Mouse (Mus musculus): ENCODE results near the gene Prn.
A peak's percentile ranks its signal among the peaks of the same experiment; 100 is the strongest.

Gene Prn

GRCm38 (mm10) chr2:131948916-131949639 is 39.3 kb downstream of the Prn start:
- peak in 1 of 2 experiments; percentile 53 for DNase-seq (ENCODE audit: low spot score in 2 of 2)

DNA sequence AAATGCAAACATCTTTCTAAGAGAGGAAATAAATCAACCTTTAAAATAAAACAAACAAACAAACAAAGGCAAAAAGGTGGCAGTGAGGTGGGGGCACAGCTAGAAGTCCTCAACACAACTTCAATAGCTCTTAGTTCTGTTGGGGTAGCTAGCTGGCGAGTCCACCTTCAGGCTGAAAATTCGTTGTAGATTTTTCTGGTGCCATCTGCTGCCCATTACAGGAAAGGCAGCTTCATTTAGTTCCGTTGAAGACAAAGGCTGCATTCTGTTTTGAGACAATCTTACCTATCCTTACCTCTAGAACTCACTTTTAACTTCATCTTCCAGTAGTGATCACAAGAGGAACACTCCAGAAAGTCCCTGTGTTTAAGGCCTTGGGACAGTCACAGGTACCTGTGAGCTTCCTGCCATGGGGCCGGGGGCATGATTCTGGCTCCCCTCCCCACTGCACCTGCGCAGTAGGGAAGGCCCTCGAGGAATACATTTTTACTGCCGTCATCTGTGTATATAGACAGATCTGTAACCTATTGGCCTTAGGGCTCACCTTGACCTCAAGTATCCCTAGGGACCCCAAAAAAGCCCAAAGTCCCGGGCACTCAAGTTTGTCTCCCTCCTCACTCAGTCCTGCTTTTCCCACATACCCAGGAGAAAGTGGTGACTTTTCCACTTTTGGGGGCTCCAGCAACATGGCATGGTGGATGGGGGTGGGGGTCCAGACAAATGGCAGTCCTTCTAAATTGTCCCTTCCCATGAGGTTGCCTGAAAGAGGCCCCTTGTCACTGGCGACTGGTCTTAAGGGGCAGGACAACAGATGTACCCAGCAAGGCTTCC is 40.2 kb downstream of the Prn start:
- peak in 1 of 2 experiments; percentile 62 for DNase-seq (ENCODE audit: low spot score in 2 of 2)

DNA sequence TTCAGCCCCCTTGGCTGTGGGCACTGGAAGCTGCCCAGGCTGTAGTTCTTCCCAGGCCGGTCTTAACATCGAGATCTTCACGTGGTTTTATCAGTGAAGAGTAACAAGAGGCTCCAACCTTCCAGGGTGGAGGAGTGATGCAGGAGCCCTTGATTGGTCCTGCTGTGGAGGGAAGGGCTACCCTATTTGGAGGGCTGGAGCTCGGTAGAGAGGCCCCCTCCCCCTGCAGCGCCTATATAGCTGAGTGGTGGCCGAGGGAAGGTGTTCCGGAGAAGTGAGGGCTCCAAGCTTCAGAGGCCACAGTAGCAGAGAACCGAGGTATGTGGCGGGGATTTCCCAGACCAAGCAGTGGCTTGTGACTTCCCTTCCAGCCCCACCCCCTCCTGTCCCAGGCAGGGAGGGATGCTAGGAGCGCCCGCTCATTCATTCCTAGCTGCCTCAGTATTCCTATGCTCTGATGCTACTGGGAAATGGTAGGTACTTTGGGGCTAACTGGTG is 40.9 kb downstream of the Prn start, which contains the start of gene Prnd:
TSS of gene Prnd (plus strand) at position 264 of the 498 bp plus-strand sequence.
- DNase-seq (ENCODE audit: low spot score in 2 of 2), result peak in 1 of 2 experiments; percentile 59

GRCm38 (mm10) chr2:131952456-131952855 is 42.7 kb downstream of the Prn start:
- DNase-seq (ENCODE audit: low spot score in 2 of 2), result peak in 1 of 2 experiments; percentile 57

- DNase-seq (ENCODE audit: low spot score in 2 of 2), result peak in 1 of 2 experiments; percentile 59
These were observed 43.3 kb downstream of the Prn start for GRCm38 (mm10) chr2:131952961-131953538.

DNA sequence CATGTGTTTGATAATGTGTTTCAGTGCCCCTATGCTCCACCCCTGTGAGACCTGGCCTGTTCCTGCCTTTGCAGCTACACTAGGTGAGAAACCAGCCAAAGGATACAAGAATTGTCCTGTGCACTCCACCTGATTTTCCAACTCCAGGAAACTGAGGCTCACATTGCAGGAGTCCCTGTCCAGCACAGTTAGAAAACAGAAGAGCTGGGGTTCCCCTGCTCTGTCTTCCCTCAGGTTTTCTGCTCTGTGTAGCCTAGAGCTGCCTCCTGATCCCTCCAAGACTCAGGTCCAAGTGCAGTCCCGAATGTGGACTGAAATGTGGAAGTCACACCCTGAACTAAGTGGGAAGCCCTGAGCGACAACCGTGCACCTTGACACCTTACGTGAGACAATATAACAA is 44.0 kb downstream of the Prn start:
- DNase-seq (ENCODE audit: low spot score in 2 of 2), result peak in 1 of 2 experiments; percentile 52

- peak in 1 of 2 experiments; percentile 51 for DNase-seq (ENCODE audit: low spot score in 2 of 2)
These were observed 45.1 kb downstream of the Prn start for GRCm38 (mm10) chr2:131954835-131955234.

DNA sequence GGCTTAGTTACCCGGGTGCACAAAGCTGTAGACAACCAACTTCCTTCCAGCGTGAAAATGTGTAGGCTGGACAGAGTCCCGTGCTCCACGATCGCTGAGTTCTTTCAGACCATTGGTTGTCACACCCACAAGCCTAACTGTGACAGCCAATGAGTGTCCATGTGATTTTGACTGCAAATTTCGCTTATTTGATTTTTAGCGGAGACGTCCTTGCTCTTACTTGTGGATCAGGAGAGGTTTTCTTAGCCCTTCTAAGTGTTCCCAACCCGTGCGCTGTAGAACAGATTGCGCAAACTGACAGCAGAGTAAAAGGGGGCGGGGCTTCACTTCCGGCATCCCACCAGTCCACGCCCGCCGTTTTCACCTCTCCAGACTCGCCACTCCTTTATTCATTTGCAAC is 45.5 kb downstream of the Prn start:
- peak in 1 of 2 experiments; percentile 59 for DNase-seq (ENCODE audit: low spot score in 2 of 2)

DNA sequence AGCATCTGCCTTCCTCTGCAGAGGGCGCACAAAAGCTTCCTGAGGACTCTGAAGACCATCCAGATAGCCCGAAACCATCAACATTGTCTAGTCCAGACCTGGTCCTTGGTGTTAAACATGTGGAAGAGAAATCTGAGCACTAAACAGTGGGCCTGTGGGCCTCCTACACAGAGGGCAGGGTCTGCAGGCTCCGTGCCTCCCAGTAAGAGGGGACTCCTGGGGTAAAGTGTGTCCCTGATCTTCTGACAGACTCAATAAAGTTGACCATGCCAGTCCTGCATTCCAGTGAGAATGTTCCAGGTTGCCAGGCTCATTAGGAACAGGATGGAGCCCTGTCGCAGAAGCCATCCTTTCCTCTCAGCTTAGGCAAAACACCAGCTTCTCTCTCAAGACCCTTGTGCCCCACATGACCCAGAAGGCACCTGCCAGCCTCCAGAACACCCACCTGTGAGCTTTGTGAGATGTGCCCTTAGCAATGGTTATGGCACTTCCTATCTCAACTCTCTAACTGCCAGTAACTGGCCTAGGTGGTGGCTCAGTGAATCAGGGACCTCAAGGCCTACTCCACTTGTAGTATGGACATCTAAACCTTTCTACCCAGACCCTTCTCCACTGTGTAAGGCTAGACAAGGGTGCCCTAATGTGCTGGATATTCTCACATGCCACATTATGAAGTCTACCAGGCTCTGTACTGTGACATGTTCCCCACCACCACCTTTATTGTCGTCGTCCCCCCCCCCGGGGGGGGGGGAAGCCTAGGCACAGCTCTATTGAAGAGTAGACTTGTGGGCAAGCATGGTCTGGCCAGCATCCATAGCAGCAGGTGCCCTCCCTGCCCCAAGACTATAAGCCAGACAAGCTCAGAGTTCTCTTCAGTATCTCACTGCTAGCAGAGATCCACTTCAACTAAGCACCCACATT is 46.8 kb downstream of the Prn start:
- peak in 1 of 2 experiments; percentile 41 for DNase-seq (ENCODE audit: low spot score in 2 of 2)

DNA sequence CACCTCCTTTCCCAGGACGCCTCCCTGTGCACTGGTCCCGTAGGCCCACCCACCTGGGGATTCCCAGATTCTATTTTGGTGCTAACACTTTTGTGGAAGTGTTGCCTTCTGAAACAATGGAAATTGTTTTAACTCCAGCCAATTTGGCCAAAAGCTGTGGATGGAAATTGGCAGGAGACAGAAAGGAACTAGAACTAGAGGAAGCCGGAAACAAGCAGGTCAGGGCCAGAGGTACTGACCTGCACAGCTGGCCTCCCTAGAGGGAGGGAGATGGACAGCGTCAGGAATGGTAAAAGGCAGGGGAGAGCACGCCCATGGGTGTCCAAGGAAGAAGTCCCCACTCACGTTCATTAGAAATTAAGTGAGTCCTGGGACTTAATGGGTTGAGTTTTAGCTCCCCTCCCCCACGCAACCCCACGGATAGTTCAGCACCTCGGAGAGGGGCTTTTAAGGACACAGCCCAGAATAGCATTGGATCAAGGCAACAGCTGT is 48.0 kb downstream of the Prn start:
- peak in 1 of 2 experiments; percentile 57 for DNase-seq (ENCODE audit: low spot score in 2 of 2)

DNA sequence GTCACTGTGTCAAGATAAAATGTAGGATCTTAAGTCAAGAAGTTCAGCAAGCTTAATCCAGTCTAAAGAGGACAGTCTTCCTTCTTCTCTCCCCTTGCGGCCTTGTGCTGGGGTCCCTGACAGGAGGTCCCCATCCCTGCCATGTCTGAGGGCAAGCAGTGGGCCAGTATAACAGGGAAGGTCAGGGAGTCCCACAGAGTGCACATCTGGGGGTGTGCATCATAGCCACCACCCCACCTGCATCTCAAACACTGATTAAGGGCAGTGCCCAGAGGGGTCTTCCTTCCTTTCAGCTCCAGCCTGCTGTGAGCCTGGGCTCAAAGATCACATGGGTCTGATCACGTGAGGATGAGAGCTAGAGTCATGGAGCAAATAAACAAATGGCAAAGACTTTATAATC is 51.9 kb downstream of the Prn start:
- DNase-seq (ENCODE audit: low spot score in 2 of 2), result peak in 1 of 2 experiments; percentile 39

DNA sequence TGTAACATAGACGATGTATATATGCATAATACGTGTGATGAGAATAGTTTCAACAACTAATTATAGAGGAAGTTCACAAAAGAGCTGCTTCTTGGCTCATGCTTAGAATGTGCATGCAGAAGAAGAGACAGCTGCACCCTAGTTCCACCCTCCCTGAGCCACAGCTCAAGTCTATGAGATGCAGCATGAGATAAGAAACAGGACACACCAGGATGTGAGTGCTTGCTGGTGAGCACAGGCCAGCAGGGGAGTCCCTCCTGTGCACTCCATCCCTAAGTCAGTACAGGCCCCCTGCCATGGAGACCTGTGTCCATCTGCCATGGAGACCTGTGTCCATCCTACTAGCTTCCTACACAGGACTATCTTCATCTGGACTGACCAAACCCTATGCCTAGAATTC is 60.8 kb downstream of the Prn start:
- DNase-seq (ENCODE audit: low spot score in 2 of 2), result peak in 1 of 2 experiments; percentile 34

DNA sequence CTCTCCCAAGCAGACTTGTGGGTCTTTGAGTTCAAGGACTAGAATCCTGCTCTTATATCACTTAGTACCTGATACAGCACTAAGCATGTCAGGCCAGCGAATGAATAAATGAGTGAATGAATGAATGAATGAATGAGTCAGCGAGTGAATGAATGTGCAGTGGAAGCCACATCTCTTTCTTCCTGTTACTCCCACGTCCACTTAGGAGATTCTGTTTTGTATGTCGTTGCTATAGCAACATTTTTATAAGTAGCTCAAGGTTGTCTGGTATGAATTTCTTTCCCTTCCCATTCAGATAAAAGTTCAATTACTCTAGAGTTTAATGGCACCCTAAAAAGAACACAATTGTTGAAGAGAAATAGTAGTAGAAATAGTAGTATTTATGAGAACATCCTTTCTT is 61.3 kb downstream of the Prn start:
- no peak for DNase-seq (ENCODE audit: low spot score in 2 of 2)

DNA sequence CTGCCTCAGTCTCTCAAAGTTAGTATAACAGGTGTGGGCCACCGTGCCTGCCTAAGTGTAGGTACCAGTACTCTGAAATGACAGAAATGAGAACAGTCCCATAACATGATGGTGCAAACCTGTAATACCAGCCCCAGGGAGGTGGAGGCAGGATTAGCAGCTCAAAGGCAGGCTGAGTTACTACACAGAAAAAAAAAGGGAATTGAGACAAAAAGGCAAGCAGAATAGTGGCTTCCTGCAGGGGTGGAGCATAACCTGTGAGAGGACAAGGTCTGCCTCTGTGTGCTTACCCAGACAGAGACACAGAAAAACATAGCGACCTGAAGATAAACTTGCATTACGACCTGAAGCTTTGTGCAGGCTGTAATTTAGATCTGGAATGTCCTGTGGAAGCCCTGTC is 66.9 kb downstream of the Prn start:
- DNase-seq (ENCODE audit: low spot score in 2 of 2), result peak in 1 of 2 experiments; percentile 12

DNA sequence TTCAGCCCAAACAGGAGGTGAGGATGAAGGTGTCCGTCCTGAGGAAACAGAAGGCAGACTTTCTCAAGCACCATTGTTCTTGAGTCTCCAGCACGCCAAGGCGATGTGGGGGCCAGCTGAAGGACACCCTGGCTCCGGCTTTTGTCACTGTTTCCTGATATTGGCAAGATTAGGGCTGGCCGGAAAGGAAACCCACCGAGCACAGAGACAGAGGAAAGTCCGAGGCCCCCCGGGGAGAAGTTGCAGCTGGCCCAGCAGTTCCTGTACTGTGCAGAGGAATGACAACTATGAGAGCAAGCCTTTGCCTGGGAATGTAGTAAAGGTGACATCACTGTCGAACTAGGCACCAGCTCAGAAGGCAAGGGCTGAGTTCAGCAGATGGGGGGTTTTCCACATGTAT is 71.1 kb downstream of the Prn start:
- peak in 1 of 2 experiments; percentile 58 for DNase-seq (ENCODE audit: low spot score in 2 of 2)

- peak in 1 of 2 experiments; percentile 61 for DNase-seq (ENCODE audit: low spot score in 2 of 2)
These were observed 72.9 kb downstream of the Prn start for GRCm38 (mm10) chr2:131982546-131983196.

DNA sequence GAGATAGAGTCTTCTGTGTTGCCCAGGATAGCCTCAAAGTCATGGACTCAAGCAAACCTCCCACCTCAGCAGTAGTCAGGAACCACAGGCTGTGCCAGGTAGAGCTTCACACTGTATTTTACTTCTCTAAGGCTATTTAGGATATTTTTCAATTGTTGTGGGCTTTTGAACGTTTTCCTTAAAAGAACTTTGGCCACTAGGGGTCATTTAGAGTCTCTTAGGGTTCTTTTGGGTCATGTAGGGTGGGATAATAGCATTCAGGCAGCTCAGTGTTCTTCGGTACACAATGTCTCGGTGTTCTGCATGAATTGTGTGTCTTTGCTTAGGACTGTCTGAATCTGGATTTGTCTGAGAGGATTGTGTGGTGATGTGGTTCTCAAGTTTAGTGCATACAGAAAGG is 78.2 kb downstream of the Prn start:
- DNase-seq (ENCODE audit: low spot score in 2 of 2), result no peak

- peak in 1 of 2 experiments; percentile 35 for DNase-seq (ENCODE audit: low spot score in 2 of 2)
These were observed 78.8 kb downstream of the Prn start for GRCm38 (mm10) chr2:131988550-131988949.

GRCm38 (mm10) chr2:131992487-131992886 is 82.7 kb downstream of the Prn start:
- no peak for DNase-seq (ENCODE audit: low spot score in 2 of 2)

DNA sequence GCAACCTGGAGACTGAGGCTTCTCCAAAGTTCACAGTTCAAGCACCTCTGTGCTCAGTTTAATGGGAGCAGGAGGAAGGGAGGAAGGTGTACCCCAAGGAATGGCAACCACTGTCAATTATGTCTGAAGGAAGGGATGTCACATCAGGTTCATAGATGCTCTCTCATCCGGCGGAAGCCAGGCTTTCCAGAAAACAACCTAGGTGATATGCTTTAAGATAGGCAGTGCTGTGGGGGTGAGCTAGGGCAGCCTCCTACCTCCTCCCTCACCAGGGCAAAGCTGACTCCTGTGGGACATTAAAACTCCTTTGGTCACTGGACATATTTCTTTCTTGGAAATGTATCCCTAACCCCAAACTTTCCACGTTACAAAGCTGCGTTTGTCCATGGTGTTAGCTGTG is 83.4 kb downstream of the Prn start:
- no peak for DNase-seq (ENCODE audit: low spot score in 2 of 2)

Data from urinary bladder, postnatal 4 days (tissue).